In genomic region chr2:26119310-26119592, GRCm38 (mm10) we compare ENCODE assay signal across 7 mouse cellular contexts. TPM values are rescaled to one million over a fixed set of nuclear protein-coding genes. Genes with fewer than 3 reads are reported as not detected.
DNase-seq lines count a peak whose midpoint lies in the region; ATAC-seq and TF ChIP-seq lines count a peak whose summit lies in the region.

No protein-coding gene starts in this region.

- H3K9me3 ChIP-seq in heart, postnatal 0 days (replicated peaks; ENCODE audit: control insufficient read depth, low read length): no peaks in the 10 kb centered on the region
- H3K9me3 ChIP-seq in liver, embryonic 16.5 days (replicated peaks; ENCODE audit: control insufficient read depth, low read length): no peaks in the 10 kb centered on the region
- H3K9me3 ChIP-seq in liver, embryonic 11.5 days (ENCODE audit: control insufficient read depth, low read length): no peaks in the 10 kb centered on the region
- no peaks in the 10 kb centered on the region for H3K9me3 ChIP-seq in intestine, postnatal 0 days (ENCODE audit: control insufficient read depth)
- H3K9me3 ChIP-seq in stomach, embryonic 15.5 days: no peaks in the 10 kb centered on the region

- peak overlapping the region; percentile 43 for H3K9ac ChIP-seq in heart, postnatal 0 days (replicated peaks; ENCODE audit: low read depth, low read length)
- H3K9ac ChIP-seq in liver, embryonic 16.5 days (ENCODE audit: low read depth, low read length): no peak overlapping the region; the same call in 1 of the 2 replicates
- H3K9ac ChIP-seq in liver, embryonic 11.5 days (ENCODE audit: low read depth, low read length): no peak overlapping the region
- H3K9ac ChIP-seq in intestine, postnatal 0 days (ENCODE audit: low read depth, low read length): no peak overlapping the region
- no peak overlapping the region; the same call in 1 of the 2 replicates for H3K9ac ChIP-seq in stomach, embryonic 15.5 days

- ATAC-seq in heart, postnatal 0 days (ENCODE audit: insufficient read depth, low read depth): no peak
- ATAC-seq in liver, embryonic 16.5 days (ENCODE audit: low read depth): no peak
- no peak for ATAC-seq in liver, embryonic 11.5 days (replicated peaks; ENCODE audit: low FRiP score)
- no peak for ATAC-seq in intestine, postnatal 0 days
- no peak for ATAC-seq in stomach, embryonic 15.5 days (ENCODE audit: insufficient read depth, low FRiP score, low read depth)

- peaks cover 44% of the 10 kb centered on the region for H3K4me1 ChIP-seq in heart, postnatal 0 days (ENCODE audit: control insufficient read depth, insufficient read depth)
- H3K4me1 ChIP-seq in liver, embryonic 16.5 days (ENCODE audit: control insufficient read depth, low read depth, low read length): peaks cover 41% of the 10 kb centered on the region
- peaks cover 7% of the 10 kb centered on the region; the same call in 1 of the 2 replicates for H3K4me1 ChIP-seq in liver, embryonic 11.5 days (replicated peaks; ENCODE audit: control insufficient read depth, insufficient read depth, low read length)
- peaks cover 26% of the 10 kb centered on the region for H3K4me1 ChIP-seq in intestine, postnatal 0 days (replicated peaks; ENCODE audit: control insufficient read depth, insufficient read depth, low read length)
- peaks cover 39% of the 10 kb centered on the region for H3K4me1 ChIP-seq in stomach, embryonic 15.5 days

- TF ChIP-seq EP300 in heart, postnatal 0 days (IDR thresholded peaks at IDR 0.05; ENCODE audit: low read depth): no peak

- 33% methylated on average over 2 of the region's 2 CpGs for WGBS in heart, postnatal 0 days
- 33% methylated on average over 2 of the region's 2 CpGs for WGBS in liver, embryonic 16.5 days (ENCODE audit: insufficient replicate concordance)
- WGBS in liver, embryonic 11.5 days: 43% methylated on average over 2 of the region's 2 CpGs
- 9% methylated on average over 2 of the region's 2 CpGs for WGBS in intestine, postnatal 0 days
- WGBS in stomach, embryonic 15.5 days: 36% methylated on average over 2 of the region's 2 CpGs

- intact Hi-C loops in heart, postnatal 10 days (cut with DNase I): loop anchor here (2.0 kb wide), 1 partner anchor 22 kb away; no protein-coding TSS in a partner anchor

- no peak overlapping the region for H3K4me3 ChIP-seq in heart, postnatal 0 days (ENCODE audit: low read depth, low read length)
- H3K4me3 ChIP-seq in liver, embryonic 16.5 days (ENCODE audit: low read depth, low read length): no peak overlapping the region
- H3K4me3 ChIP-seq in liver, embryonic 11.5 days (ENCODE audit: low read depth, low read length): no peak overlapping the region
- no peak overlapping the region for H3K4me3 ChIP-seq in intestine, postnatal 0 days (ENCODE audit: low read depth, low read length)
- no peak overlapping the region for H3K4me3 ChIP-seq in stomach, embryonic 15.5 days (replicated peaks)

- TF ChIP-seq CTCF in heart, postnatal 0 days (IDR thresholded peaks at IDR 0.05; ENCODE audit: low read depth): no peak
- no peak for TF ChIP-seq CTCF in intestine, postnatal 0 days (IDR thresholded peaks at IDR 0.05; ENCODE audit: low read depth)

- no peak overlapping the region for H3K4me2 ChIP-seq in heart, postnatal 0 days (ENCODE audit: low read depth, low read length)
- no peak overlapping the region for H3K4me2 ChIP-seq in liver, embryonic 16.5 days (ENCODE audit: low read depth, low read length)
- no peak overlapping the region for H3K4me2 ChIP-seq in liver, embryonic 11.5 days
- peak overlapping the region; percentile 48; the same call in 1 of the 2 replicates for H3K4me2 ChIP-seq in intestine, postnatal 0 days (replicated peaks; ENCODE audit: low read depth)
- H3K4me2 ChIP-seq in stomach, embryonic 15.5 days: no peak overlapping the region

- H3K27ac ChIP-seq in heart, postnatal 0 days (ENCODE audit: low read depth): peak overlapping the region; percentile 67
- H3K27ac ChIP-seq in liver, embryonic 16.5 days (ENCODE audit: low read length): peak overlapping the region; percentile 50
- H3K27ac ChIP-seq in liver, embryonic 11.5 days (ENCODE audit: low read depth, low read length): no peak overlapping the region
- H3K27ac ChIP-seq in intestine, postnatal 0 days (ENCODE audit: low read depth, low read length): peak overlapping the region; percentile 78
- peak overlapping the region; percentile 73 for H3K27ac ChIP-seq in stomach, embryonic 15.5 days

- no peak for DNase-seq in heart, postnatal 0 days (ENCODE audit: low spot score)
- no peak for DNase-seq in heart, postnatal 10 days
- no peak for DNase-seq in liver, embryonic 11.5 days (ENCODE audit: low spot score)
- no peak for DNase-seq in frontal cortex, postnatal 10 days (ENCODE audit: low spot score in 2 of 2)

- no peaks in the 10 kb centered on the region for H3K36me3 ChIP-seq in heart, postnatal 0 days (replicated peaks; ENCODE audit: control insufficient read depth, insufficient read depth, low read length)
- H3K36me3 ChIP-seq in liver, embryonic 16.5 days (ENCODE audit: control insufficient read depth, insufficient read depth): no peaks in the 10 kb centered on the region
- H3K36me3 ChIP-seq in liver, embryonic 11.5 days (ENCODE audit: control insufficient read depth, insufficient read depth, low read length): no peaks in the 10 kb centered on the region
- no peaks in the 10 kb centered on the region for H3K36me3 ChIP-seq in intestine, postnatal 0 days (ENCODE audit: control insufficient read depth, insufficient read depth)
- no peaks in the 10 kb centered on the region for H3K36me3 ChIP-seq in stomach, embryonic 15.5 days

- H3K27me3 ChIP-seq in heart, postnatal 0 days (ENCODE audit: control insufficient read depth, insufficient read depth, low read length): peaks cover 4% of the 10 kb centered on the region; the same call in 1 of the 2 replicates
- H3K27me3 ChIP-seq in liver, embryonic 16.5 days (ENCODE audit: control insufficient read depth, insufficient read depth, low read depth, low read length): peaks cover 38% of the 10 kb centered on the region
- H3K27me3 ChIP-seq in liver, embryonic 11.5 days (replicated peaks; ENCODE audit: control insufficient read depth, insufficient read depth, low read length): peaks cover 31% of the 10 kb centered on the region
- H3K27me3 ChIP-seq in intestine, postnatal 0 days (replicated peaks; ENCODE audit: control insufficient read depth, insufficient read depth, low read length): no peaks in the 10 kb centered on the region
- no peaks in the 10 kb centered on the region; the same call in 1 of the 2 replicates for H3K27me3 ChIP-seq in stomach, embryonic 15.5 days (replicated peaks)

RNA-seq across cellular contexts. Expression of gene Nacc2, which starts 3.8 kb away (rescaled TPM):
- total RNA-seq in heart, postnatal 0 days (2014; rRNA removed; ENCODE audit: low replicate concordance): 6.8 and 20.6 TPM in 2 replicates
- polyA plus RNA-seq in heart, postnatal 0 days (2015; fragmentation: Nextera tagmentation; extraction: Ambion mirVana): 5.4 and 6.9 TPM in 2 replicates
- total RNA-seq in heart, postnatal 10 days (2021): 10 to 100 TPM; 12.2 to 15.9 TPM
- polyA plus RNA-seq in liver, embryonic 16.5 days (2015; fragmentation: Nextera tagmentation; extraction: Ambion mirVana): 3.9 and 6.4 TPM in 2 replicates
- 4.0 TPM in 2 replicates for polyA plus RNA-seq in liver, embryonic 11.5 days (2014; fragmentation: Nextera tagmentation; extraction: Ambion mirVana)
- 14.1 and 14.2 TPM in 2 replicates for polyA plus RNA-seq in intestine, postnatal 0 days (2015; fragmentation: Nextera tagmentation; extraction: Ambion mirVana)
- polyA plus RNA-seq in stomach, embryonic 15.5 days (2015; fragmentation: Nextera tagmentation; extraction: Ambion mirVana): 14.1 and 16.5 TPM in 2 replicates
